Mouse (Mus musculus): ENCODE data around the gene Slc38a8.

Gene Slc38a8

GRCm38 (mm10) chr8:119437506-119437905, 64.0 kb downstream of the Slc38a8 start:
- no peak for DNase-seq (ENCODE audit: low read depth)

- DNase-seq (ENCODE audit: low read depth), result peak; percentile 62
These were observed 64.6 kb downstream of the Slc38a8 start for GRCm38 (mm10) chr8:119436933-119437332.

- DNase-seq (ENCODE audit: low read depth), result no peak
These were observed 65.2 kb downstream of the Slc38a8 start for GRCm38 (mm10) chr8:119436331-119436730.

- DNase-seq (ENCODE audit: low read depth), result no peak
These were observed 66.0 kb downstream of the Slc38a8 start for GRCm38 (mm10) chr8:119435527-119435926.

GRCm38 (mm10) chr8:119434569-119434968, 66.9 kb downstream of the Slc38a8 start:
- DNase-seq (ENCODE audit: low read depth), result no peak

- no peak for DNase-seq (ENCODE audit: low read depth)
These were observed 67.8 kb downstream of the Slc38a8 start, which contains the start of gene Osgin1 for GRCm38 (mm10) chr8:119433582-119434174. TSS of gene Osgin1 (plus strand) at chr8:119434124.

- no peak for DNase-seq (ENCODE audit: low read depth)
These were observed 69.1 kb downstream of the Slc38a8 start for GRCm38 (mm10) chr8:119432372-119432771.

- no peak for DNase-seq (ENCODE audit: low read depth)
These were observed 70.8 kb downstream of the Slc38a8 start for GRCm38 (mm10) chr8:119430690-119431089.

- no peak for DNase-seq (ENCODE audit: low read depth)
These were observed 71.2 kb downstream of the Slc38a8 start for GRCm38 (mm10) chr8:119430250-119430649.

All from induced T-regulatory cell, adult 2 months (primary cell).